Mouse (Mus musculus) cortical plate, adult 2 months (tissue): ENCODE results near the gene 4930435E12Rik.

Experiments
- CTCF ChIP-seq: fragments of 200-500 bp; IDR thresholded peaks from 2 replicates; pipeline ENCODE4 v1.5.1; 2011; ENCODE audit warnings: mild to moderate bottlenecking, control low read depth, low read length; ENCODE audit not compliant: insufficient read depth; ENCODE audit errors: extremely low read depth
- POLR2A ChIP-seq: fragments of 200-500 bp; IDR thresholded peaks from 2 replicates; pipeline ENCODE4 v1.6.1; 2011; ENCODE audit warnings: mild to moderate bottlenecking, low read length, control low read depth; ENCODE audit not compliant: insufficient read depth; ENCODE audit errors: extremely low read depth

- no peak for TF ChIP-seq CTCF
- no peak for TF ChIP-seq POLR2A
Measured at GRCm38 (mm10) chr16:38810196-38810595, 18.4 kb downstream of the 4930435E12Rik start.
